Mouse (Mus musculus) midbrain, embryonic 14.5 days (tissue): ENCODE measurements around the gene Fryl. TPM values are rescaled to one million over a fixed set of nuclear protein-coding genes. Genes with fewer than 3 reads are reported as not detected.

Experiments
- ATAC-seq: fragments of 200-750 bp; cut with Nextera tagmentation; 2 replicates; pipeline ENCODE4 v1.8.0; 2017; ENCODE audit warnings: moderate number of reproducible peaks, moderate library complexity; ENCODE audit not compliant: low FRiP score, low TSS enrichment
- DNase-seq: peaks from one replicate; pipeline ENCODE4 v3.0.0-alpha.2; 2015
- H3K27ac ChIP-seq: fragments of 300-500 bp; sonication (generic); replicated peaks from 2 replicates; pipeline ENCODE4 v1.5.1; 2014; ENCODE audit warnings: mild to moderate bottlenecking, low read depth, low read length, moderate library complexity
- H3K27me3 ChIP-seq: fragments of 300-500 bp; sonication (generic); 2 replicates; pipeline ENCODE4 v1.6.1; 2014; ENCODE audit warnings: low read length, control low read depth, mixed read lengths; ENCODE audit not compliant: control insufficient read depth, insufficient read depth
- H3K36me3 ChIP-seq: fragments of 300-500 bp; sonication (generic); 2 replicates; pipeline ENCODE4 v1.6.1; 2014; ENCODE audit warnings: low read length, control low read depth; ENCODE audit not compliant: control insufficient read depth, insufficient read depth
- H3K4me1 ChIP-seq: fragments of 300-500 bp; sonication (generic); 2 replicates; pipeline ENCODE4 v1.6.1; 2014; ENCODE audit warnings: mild to moderate bottlenecking, antibody characterized with exemption, low read length, control low read depth; ENCODE audit not compliant: control insufficient read depth, insufficient read depth
- H3K4me2 ChIP-seq: fragments of 300-500 bp; sonication (generic); 2 replicates; pipeline ENCODE4 v1.6.1; 2014; ENCODE audit warnings: mild to moderate bottlenecking, low read length, moderate library complexity
- H3K4me3 ChIP-seq: fragments of 300-500 bp; sonication (generic); replicated peaks from 2 replicates; pipeline ENCODE4 v1.5.1; 2014; ENCODE audit warnings: low read depth, low read length
- H3K9ac ChIP-seq: fragments of 300-500 bp; sonication (generic); replicated peaks from 2 replicates; pipeline ENCODE4 v1.6.1; 2014; ENCODE audit warnings: mild to moderate bottlenecking, low read length, moderate library complexity
- H3K9me3 ChIP-seq: fragments of 300-500 bp; sonication (generic); 2 replicates; pipeline ENCODE4 v1.6.1; 2016; ENCODE audit warnings: low read length, control low read depth, mixed read lengths; ENCODE audit not compliant: control insufficient read depth
- WGBS: fragments of 180-500 bp; shearing (Covaris S2); extraction: QIAGEN DNeasy Blood & Tissue Kit; methylation state at CpG from one replicate; pipeline ENCODE4 v1.1.7; 2014; 5-methylcytosine and 5-hydroxymethylcytosine counted together
- polyA plus RNA-seq: library from polyadenylated mRNA; unstranded; fragments of >200 nt; fragmentation: Nextera tagmentation; extraction: Ambion mirVana; gene quantifications from 2 replicates; pipeline ENCODE4 v1.2.1, GENCODE M21; 2014

The Fryl gene
- polyA plus RNA-seq, 1 experiment from 2014 or later: 48.5 TPM

DNA sequence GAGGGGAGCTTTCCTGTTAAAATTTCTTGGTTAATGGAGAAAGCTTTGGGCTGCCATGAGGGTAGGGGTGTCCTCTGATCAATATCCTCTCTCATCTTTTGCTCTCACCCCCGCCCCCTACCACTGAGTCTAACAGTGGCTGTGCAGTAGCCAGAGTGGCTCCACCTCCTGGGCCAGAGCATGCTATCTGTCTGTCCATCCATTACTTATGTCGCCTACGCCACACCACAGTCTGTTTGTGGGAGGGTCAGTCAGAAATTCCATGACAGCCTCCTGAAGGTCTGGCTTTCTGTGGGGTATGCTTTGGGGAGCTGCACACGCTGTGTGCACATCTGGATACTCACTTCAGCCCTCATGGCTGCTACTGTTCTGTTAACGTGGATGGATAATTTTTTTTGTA lies 174.9 kb downstream of the Fryl start:
- Histone ChIP-seq H3K4me3 (no peak overlapping the region), H3K27ac (no peak overlapping the region), H3K4me1 (no peaks in the 10 kb centered on the region), H3K27me3 (no peaks in the 10 kb centered on the region), H3K9me3 (no peaks in the 10 kb centered on the region), H3K4me2 (no peak overlapping the region), H3K36me3 (peaks cover 71% of the 10 kb centered on the region), H3K9ac (no peak overlapping the region)
- ATAC-seq: no peak
- DNase-seq: no peak
- WGBS: 97% methylated on average over 5 of the region's 5 CpGs

DNA sequence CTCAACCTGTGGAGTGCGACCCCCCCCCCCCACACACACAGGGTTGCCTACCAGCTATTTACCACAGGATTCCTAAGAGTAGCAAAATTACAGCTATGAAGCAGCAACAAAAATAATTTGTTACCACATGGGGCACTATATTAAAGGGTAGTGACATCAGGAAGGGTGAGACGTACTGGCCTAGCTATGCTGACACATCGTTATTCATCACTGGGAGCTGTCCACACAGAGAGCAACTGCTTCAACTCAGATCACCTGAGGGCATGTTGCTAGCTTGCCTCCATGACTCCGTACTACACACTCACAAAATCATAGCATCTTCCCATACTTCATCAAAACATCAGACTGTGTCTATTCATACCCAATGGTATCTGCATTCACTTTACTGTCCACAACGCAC lies 176.6 kb downstream of the Fryl start:
- Histone ChIP-seq H3K9ac (no peak overlapping the region), H3K36me3 (peaks cover 74% of the 10 kb centered on the region), H3K27me3 (no peaks in the 10 kb centered on the region), H3K4me2 (no peak overlapping the region), H3K9me3 (no peaks in the 10 kb centered on the region), H3K27ac (no peak overlapping the region), H3K4me1 (no peaks in the 10 kb centered on the region), H3K4me3 (no peak overlapping the region)
- no peak for ATAC-seq
- WGBS: 91% methylated on average over 5 of the region's 5 CpGs
- DNase-seq: no peak

DNA sequence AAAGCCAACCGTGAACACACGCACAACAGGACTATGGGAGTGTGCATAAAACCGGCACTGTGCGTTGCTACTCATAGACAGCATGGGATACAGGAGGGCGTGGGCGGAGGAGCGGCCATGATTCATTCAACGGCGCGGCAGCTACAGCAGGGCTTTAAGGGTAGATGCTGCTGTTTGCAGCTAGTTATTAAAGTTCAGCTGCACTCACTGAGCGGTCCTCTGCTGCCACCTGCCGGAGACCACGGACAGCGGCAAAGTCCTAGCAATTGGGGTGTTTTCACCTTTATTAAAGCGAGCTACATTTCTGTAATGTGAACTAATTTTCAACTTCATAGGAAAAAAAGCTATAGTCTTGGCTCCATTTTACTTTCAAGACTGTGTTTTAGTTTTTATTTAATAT lies 185.1 kb downstream of the Fryl start:
- no peak; the same call in 1 of the 2 replicates for ATAC-seq
- Histone ChIP-seq H3K4me1 (no peaks in the 10 kb centered on the region), H3K4me2 (no peak overlapping the region), H3K4me3 (no peak overlapping the region), H3K27me3 (no peaks in the 10 kb centered on the region), H3K36me3 (peaks cover 88% of the 10 kb centered on the region), H3K27ac (no peak overlapping the region), H3K9ac (no peak overlapping the region), H3K9me3 (no peaks in the 10 kb centered on the region)
- peak; percentile 89 for DNase-seq
- WGBS: 45% methylated on average over 15 of the region's 15 CpGs

DNA sequence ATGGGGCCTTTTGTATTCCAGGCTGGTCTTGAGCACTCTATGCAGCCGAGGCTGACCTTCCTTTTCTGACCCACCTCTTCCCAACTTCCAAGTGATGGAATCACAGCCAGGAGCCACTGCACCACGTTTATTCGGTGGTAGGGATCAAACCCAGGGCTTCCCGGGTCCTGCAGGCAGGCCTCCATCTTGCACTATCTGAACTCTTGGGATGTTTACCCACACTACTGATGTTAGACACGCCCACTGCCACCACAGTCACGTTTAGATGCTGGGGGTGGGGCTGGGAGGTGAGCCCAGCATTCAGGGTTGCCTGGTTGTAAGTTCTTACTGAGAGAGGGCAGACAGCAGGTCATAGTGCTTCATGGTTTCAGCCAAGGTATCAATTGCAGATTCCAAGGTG lies 189.5 kb downstream of the Fryl start:
- Histone ChIP-seq H3K27me3 (no peaks in the 10 kb centered on the region), H3K9me3 (no peaks in the 10 kb centered on the region), H3K4me2 (no peak overlapping the region), H3K36me3 (peaks cover 76% of the 10 kb centered on the region), H3K9ac (no peak overlapping the region), H3K4me3 (no peak overlapping the region), H3K27ac (no peak overlapping the region), H3K4me1 (no peaks in the 10 kb centered on the region)
- WGBS: 62% methylated on average over 6 of the region's 6 CpGs
- DNase-seq (no peak), ATAC-seq (no peak)

DNA sequence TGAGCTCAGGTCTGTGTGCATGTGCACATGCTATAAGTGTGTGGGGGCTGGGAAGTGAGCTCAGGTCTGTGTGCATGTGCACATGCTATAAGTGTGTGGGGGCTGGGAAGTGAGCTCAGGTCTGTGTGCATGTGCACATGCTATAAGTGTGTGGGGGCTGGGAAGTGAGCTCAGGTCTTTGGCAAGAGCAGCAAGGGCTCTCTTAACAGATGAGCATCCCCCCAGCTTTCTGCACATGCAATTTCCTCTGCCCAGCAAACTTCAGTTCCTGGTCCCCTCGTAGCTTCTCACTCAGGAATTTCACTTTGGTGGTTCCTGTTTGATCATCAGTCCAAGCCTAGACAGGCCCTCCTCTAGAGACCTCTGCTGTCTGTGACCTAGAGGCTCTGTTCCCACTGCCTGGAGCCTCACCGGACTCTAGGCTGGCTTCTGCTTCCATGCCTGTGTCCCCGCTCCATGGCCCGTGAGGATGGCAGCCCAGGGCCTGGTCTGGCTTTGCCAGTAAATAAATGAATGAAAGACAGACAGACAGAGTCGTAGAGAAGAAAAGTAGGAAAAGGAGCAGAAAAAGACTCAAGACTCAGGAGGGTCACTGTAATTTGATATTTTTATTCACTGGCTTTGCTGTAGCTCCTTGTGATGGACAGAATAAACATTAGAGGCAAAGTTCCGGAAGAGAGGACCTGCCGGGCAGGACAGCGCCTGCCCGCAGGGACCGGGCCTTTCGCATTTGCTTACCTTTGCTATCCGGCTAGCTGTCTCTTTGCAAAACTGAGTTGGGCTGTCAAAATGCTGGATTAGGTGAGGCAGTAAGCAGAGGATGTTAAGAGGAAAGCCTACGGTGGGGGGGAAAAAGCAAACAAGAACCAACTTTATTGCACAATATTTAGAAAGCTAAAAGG lies 192.4 kb downstream of the Fryl start:
- Histone ChIP-seq H3K27me3 (no peaks in the 10 kb centered on the region), H3K9ac (no peak overlapping the region), H3K9me3 (no peaks in the 10 kb centered on the region), H3K27ac (no peak overlapping the region), H3K4me3 (no peak overlapping the region), H3K4me1 (0 out of 2 replicates have a peak, but pooled peaks cover 3% of the 10 kb centered on the region), H3K36me3 (peaks cover 61% of the 10 kb centered on the region), H3K4me2 (no peak overlapping the region)
- DNase-seq: no peak
- no peak for ATAC-seq
- WGBS: 82% methylated on average over 13 of the region's 13 CpGs

DNA sequence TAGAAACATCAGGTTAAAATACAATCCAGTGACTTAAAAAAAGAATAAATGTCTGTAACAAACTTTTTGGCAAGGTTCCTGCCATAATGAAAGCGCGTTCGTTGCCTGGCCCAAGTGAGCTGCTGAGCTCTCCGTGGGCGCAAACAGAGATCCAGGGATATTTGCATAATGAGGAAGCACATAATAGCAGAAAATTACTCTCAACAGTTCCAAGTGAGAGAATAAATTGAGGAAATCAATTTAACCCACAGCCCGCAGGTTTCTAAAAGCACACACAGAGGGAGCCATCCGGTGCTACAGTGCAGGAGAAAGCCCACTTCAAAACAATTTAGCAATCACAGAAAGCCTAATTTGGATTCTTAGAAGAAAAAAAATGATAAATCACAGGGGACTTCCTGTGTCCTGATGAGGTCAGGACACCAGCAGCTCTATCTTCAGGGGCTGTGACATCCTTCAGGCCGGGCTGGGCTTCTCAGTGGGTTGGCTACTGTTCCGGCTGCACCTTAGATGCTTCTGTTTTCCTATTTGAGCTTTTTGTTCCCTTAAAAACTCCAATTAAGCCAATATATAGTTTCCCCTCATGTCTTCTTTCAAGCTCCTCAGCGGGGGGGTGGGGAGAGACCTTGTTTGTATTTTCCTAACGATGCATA lies 194.8 kb downstream of the Fryl start:
- WGBS: 67% methylated on average over 11 of the region's 11 CpGs
- Histone ChIP-seq H3K9me3 (no peaks in the 10 kb centered on the region), H3K27me3 (no peaks in the 10 kb centered on the region), H3K27ac (0 out of 2 replicates have a peak overlapping the region, but pooled peaks have one; percentile 13), H3K36me3 (peaks cover 48% of the 10 kb centered on the region), H3K4me2 (no peak overlapping the region), H3K9ac (no peak overlapping the region), H3K4me3 (no peak overlapping the region), H3K4me1 (0 out of 2 replicates have a peak, but pooled peaks cover 3% of the 10 kb centered on the region)
- ATAC-seq (no peak), DNase-seq (peak; percentile 29)

DNA sequence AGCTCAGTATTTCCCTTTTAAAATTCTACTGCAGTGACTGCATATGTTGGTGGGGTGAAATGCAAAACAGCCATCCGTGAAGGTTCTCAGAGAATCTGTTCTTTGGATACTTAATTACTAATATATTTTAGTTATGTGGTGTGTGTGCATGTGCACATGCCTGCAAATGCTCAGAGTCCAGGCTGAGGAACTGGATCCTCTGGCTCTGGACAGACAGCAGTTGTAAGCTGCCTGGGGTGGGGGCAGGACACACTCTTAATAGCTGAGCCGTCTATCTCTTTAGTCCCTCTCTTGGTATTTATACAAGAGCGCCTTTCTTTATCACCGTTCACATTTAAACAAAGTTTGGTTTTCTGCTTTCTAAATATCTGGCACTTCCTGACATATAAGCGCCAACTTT lies 199.5 kb downstream of the Fryl start:
- no peaks in the 10 kb centered on the region for H3K9me3 ChIP-seq
- ATAC-seq (no peak), DNase-seq (no peak)
- H3K27me3 ChIP-seq: no peaks in the 10 kb centered on the region
- no peak overlapping the region for H3K4me2 ChIP-seq
- H3K4me3 ChIP-seq: no peak overlapping the region
- H3K27ac ChIP-seq: no peak overlapping the region
- 96% methylated on average over 5 of the region's 5 CpGs for WGBS
- H3K36me3 ChIP-seq: peaks cover 63% of the 10 kb centered on the region
- no peak overlapping the region for H3K9ac ChIP-seq
- H3K4me1 ChIP-seq: 0 out of 2 replicates have a peak, but pooled peaks cover 3% of the 10 kb centered on the region

DNA sequence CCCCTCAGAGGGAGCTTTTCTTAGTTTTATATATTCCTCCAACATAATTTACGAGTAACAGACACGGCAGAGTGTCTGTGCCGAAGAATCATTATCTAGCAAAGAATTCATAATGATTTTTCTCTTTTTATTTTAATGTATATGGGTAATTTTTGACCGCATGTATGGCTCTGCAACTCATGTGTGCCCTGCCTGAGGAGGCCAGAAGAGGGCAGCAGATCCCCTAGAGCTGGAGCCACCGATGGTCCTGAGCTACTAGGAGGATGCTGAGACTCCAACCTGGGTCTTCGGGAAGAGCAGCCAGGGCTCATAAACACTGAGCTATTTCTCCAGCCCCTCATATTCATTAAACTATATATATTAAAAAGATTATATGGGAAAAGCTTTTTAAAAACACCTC lies 200.0 kb downstream of the Fryl start:
- no peaks in the 10 kb centered on the region for H3K4me1 ChIP-seq
- no peak overlapping the region for H3K9ac ChIP-seq
- no peak overlapping the region for H3K27ac ChIP-seq
- H3K4me2 ChIP-seq: no peak overlapping the region
- DNase-seq: no peak
- H3K36me3 ChIP-seq: peaks cover 68% of the 10 kb centered on the region
- H3K27me3 ChIP-seq: no peaks in the 10 kb centered on the region
- H3K9me3 ChIP-seq: no peaks in the 10 kb centered on the region
- no peak overlapping the region for H3K4me3 ChIP-seq
- ATAC-seq: no peak
- WGBS: 91% methylated on average over 6 of the region's 6 CpGs
